Comparison of ENCODE assay signal across 15 mouse cellular contexts in the genomic region with DNA sequence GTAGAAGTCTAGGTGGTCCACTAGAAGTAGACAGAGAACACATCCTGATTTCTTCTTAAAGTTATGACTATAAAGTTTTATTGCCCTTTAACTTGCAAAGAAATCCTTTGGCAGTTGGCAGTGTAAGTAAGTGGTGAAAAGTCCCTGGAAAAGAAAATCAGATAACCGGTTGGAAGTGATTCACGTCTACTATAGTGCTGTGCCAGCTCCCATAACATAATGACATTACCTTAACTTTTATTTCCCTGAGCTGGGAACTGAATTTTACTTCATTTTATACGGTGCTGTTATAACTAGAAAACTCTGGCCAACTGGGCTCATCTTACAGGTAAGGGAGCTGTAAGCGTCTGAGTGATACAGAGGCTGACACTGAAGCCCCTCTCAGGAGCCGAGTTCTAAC.
"Had no signal": no experiment of that assay in that cellular context is flagged by ENCODE, and none has a peak within 500 bp of the region (broad histone marks: within the 10 kb centered on the region; RNA-seq: fewer than 3 reads in every experiment).

No protein-coding gene starts in this region.

- H3K4me2 ChIP-seq: neural tube, embryonic 15.5 days; stomach, embryonic 15.5 days had no signal

- DNase-seq: retina, postnatal 1 day; right cerebral cortex, adult 18-20 months; right cerebral cortex, postnatal 14 days; right cerebral cortex, postnatal 25 days; right cerebral cortex, postnatal 4 days; spleen, adult 18-20 months; thymus, adult 18-20 months; thymus, adult 2 months; thymus, postnatal 14 days; thymus, postnatal 25 days; thymus, postnatal 36 days; thymus, postnatal 4 days had no signal

- H3K27me3 ChIP-seq: neural tube, embryonic 15.5 days; stomach, embryonic 15.5 days had no signal

- H3K4me3 ChIP-seq: neural tube, embryonic 15.5 days; stomach, embryonic 15.5 days had no signal

- H3K9ac ChIP-seq: neural tube, embryonic 15.5 days; stomach, embryonic 15.5 days had no signal

- H3K4me1 ChIP-seq: neural tube, embryonic 15.5 days; stomach, embryonic 15.5 days had no signal

- H3K27ac ChIP-seq: neural tube, embryonic 15.5 days; stomach, embryonic 15.5 days; stomach, postnatal 0 days had no signal

- H3K9me3 ChIP-seq: neural tube, embryonic 15.5 days; stomach, embryonic 15.5 days had no signal

- H3K36me3 ChIP-seq: neural tube, embryonic 15.5 days had no signal
